22 mouse cellular contexts compared by ENCODE assay signal in genomic region chr15:44310888-44311287, GRCm38 (mm10).
"Had no signal": no experiment of that assay in that cellular context is flagged by ENCODE, and none has a peak within 500 bp of the region (broad histone marks: within the 10 kb centered on the region; RNA-seq: fewer than 3 reads in every experiment).

No protein-coding gene starts in this region.

- H3K9ac ChIP-seq: limb, embryonic 12.5 days; limb, embryonic 15.5 days; liver, embryonic 14.5 days; liver, postnatal 0 days; lung, embryonic 14.5 days; neural tube, embryonic 12.5 days; neural tube, embryonic 15.5 days had no signal

- ATAC-seq: intestine, postnatal 0 days; liver, postnatal 0 days; lung, postnatal 0 days had no signal

- DNase-seq: kidney, adult 2 months; kidney, postnatal 10 days; kidney, postnatal 36 days; layer of hippocampus, postnatal 36 days; left cerebral cortex, postnatal 4 days; liver, postnatal 0 days; lung, embryonic 14.5 days; right cerebral cortex, adult 18-20 months; right cerebral cortex, postnatal 14 days; right cerebral cortex, postnatal 4 days; thymus, postnatal 36 days had no signal

- H3K9me3 ChIP-seq: limb, embryonic 12.5 days; limb, embryonic 15.5 days; neural tube, embryonic 12.5 days; neural tube, embryonic 15.5 days had no signal

- H3K4me3 ChIP-seq: left cerebral cortex, adult 2 months; limb, embryonic 12.5 days; limb, embryonic 15.5 days; neural tube, embryonic 12.5 days; neural tube, embryonic 15.5 days had no signal

- H3K27me3 ChIP-seq: limb, embryonic 12.5 days; limb, embryonic 15.5 days; neural tube, embryonic 12.5 days; neural tube, embryonic 15.5 days had no signal

- H3K36me3 ChIP-seq: limb, embryonic 12.5 days; limb, embryonic 15.5 days; neural tube, embryonic 12.5 days; neural tube, embryonic 15.5 days had no signal

- H3K4me2 ChIP-seq: limb, embryonic 12.5 days; limb, embryonic 15.5 days; liver, embryonic 11.5 days; lung, embryonic 14.5 days; neural tube, embryonic 12.5 days; neural tube, embryonic 15.5 days had no signal

- H3K27ac ChIP-seq: left cerebral cortex, adult 2 months; limb, embryonic 12.5 days; limb, embryonic 15.5 days; liver, embryonic 14.5 days; macrophage; neural tube, embryonic 12.5 days; neural tube, embryonic 15.5 days; stomach, postnatal 0 days had no signal

- H3K4me1 ChIP-seq: limb, embryonic 12.5 days; limb, embryonic 15.5 days; neural tube, embryonic 12.5 days; neural tube, embryonic 15.5 days had no signal
